Mouse (Mus musculus): ENCODE measurements around the gene Lsr. TPM values are rescaled to one million over a fixed set of nuclear protein-coding genes. Genes with fewer than 3 reads are reported as not detected.
"Not testable (repeated sequence)": the region's sequence is repeated elsewhere in the genome, so short reads cannot be mapped to it uniquely, and the experiment has no call there.

Gene Lsr
- polyA plus RNA-seq, 1 experiment from 2014 or later: 31.3 TPM

GRCm38 (mm10) chr7:30958109-30958865 lies 15.0 kb downstream of the Lsr start:
- H3K4me1 ChIP-seq: peaks cover 19% of the 10 kb centered on the region
- WGBS: 74% methylated on average over 28 of the region's 28 CpGs
- DNase-seq (ENCODE audit: low spot score): no peak
- no peaks in the 10 kb centered on the region for H3K9me3 ChIP-seq (replicated peaks)
- peaks cover 51% of the 10 kb centered on the region for H3K36me3 ChIP-seq
- H3K27me3 ChIP-seq (ENCODE audit: low read depth, poor library complexity, severe bottlenecking): no peaks in the 10 kb centered on the region
- H3K27ac ChIP-seq: peak overlapping the region; percentile 100
- peak overlapping the region; percentile 94 for H3K4me3 ChIP-seq

GRCm38 (mm10) chr7:30957367-30957783 lies 15.9 kb downstream of the Lsr start:
- WGBS: under 1% methylated on average over 43 of the region's 43 CpGs
- Histone ChIP-seq H3K4me1 (peaks cover 19% of the 10 kb centered on the region), H3K36me3 (peaks cover 60% of the 10 kb centered on the region), H3K27me3 (ENCODE audit: low read depth, poor library complexity, severe bottlenecking) (no peaks in the 10 kb centered on the region), H3K4me3 (peak overlapping the region; percentile 94), H3K27ac (peak overlapping the region; percentile 100), H3K9me3 (replicated peaks) (no peaks in the 10 kb centered on the region)
- DNase-seq (ENCODE audit: low spot score): peak; percentile 93

- H3K9me3 ChIP-seq (replicated peaks): no peaks in the 10 kb centered on the region
- peak within 1 kb of the TSS; percentile 94 for H3K4me3 ChIP-seq
- H3K27ac ChIP-seq: peak within 1 kb of the TSS; percentile 100
- peak; percentile 87 for DNase-seq (ENCODE audit: low spot score)
- peaks cover 61% of the 10 kb centered on the region for H3K36me3 ChIP-seq
- H3K4me1 ChIP-seq: peaks cover 19% of the 10 kb centered on the region
- WGBS: 6% methylated on average over 62 of the region's 82 CpGs
- no peaks in the 10 kb centered on the region for H3K27me3 ChIP-seq (ENCODE audit: low read depth, poor library complexity, severe bottlenecking)
These were observed 16.4 kb downstream of the Lsr start, which contains the start of gene Usf2 for GRCm38 (mm10) chr7:30956756-30957366. Usf2 (minus strand) TSS chr7:30956803.

- no peak for DNase-seq (ENCODE audit: low spot score)
- Histone ChIP-seq H3K9me3 (replicated peaks) (no peaks in the 10 kb centered on the region), H3K4me1 (peaks cover 19% of the 10 kb centered on the region), H3K4me3 (peak overlapping the region; percentile 94), H3K27ac (peak overlapping the region; percentile 100), H3K27me3 (ENCODE audit: low read depth, poor library complexity, severe bottlenecking) (no peaks in the 10 kb centered on the region), H3K36me3 (peaks cover 63% of the 10 kb centered on the region)
- WGBS: 1% methylated on average over 34 of the region's 49 CpGs
These were observed 16.9 kb downstream of the Lsr start for GRCm38 (mm10) chr7:30956357-30956751.

GRCm38 (mm10) chr7:30955584-30956356 lies 17.5 kb downstream of the Lsr start:
- H3K27me3 ChIP-seq (ENCODE audit: low read depth, poor library complexity, severe bottlenecking): no peaks in the 10 kb centered on the region
- peak; percentile 94 for DNase-seq (ENCODE audit: low spot score)
- no peaks in the 10 kb centered on the region for H3K9me3 ChIP-seq (replicated peaks)
- H3K4me1 ChIP-seq: peaks cover 19% of the 10 kb centered on the region
- peak overlapping the region; percentile 94 for H3K4me3 ChIP-seq
- under 1% methylated on average over 64 of the region's 64 CpGs for WGBS
- peak overlapping the region; percentile 100 for H3K27ac ChIP-seq
- H3K36me3 ChIP-seq: peaks cover 67% of the 10 kb centered on the region

- H3K4me1 ChIP-seq: peaks cover 19% of the 10 kb centered on the region
- H3K9me3 ChIP-seq (replicated peaks): no peaks in the 10 kb centered on the region
- 91% methylated on average over 12 of the region's 12 CpGs for WGBS
- DNase-seq (ENCODE audit: low spot score): peak; percentile 27
- H3K4me3 ChIP-seq: peak overlapping the region; percentile 94
- peaks cover 74% of the 10 kb centered on the region for H3K36me3 ChIP-seq
- no peaks in the 10 kb centered on the region for H3K27me3 ChIP-seq (ENCODE audit: low read depth, poor library complexity, severe bottlenecking)
- H3K27ac ChIP-seq: no peak overlapping the region
These were observed 18.2 kb downstream of the Lsr start for GRCm38 (mm10) chr7:30954971-30955520.

- Histone ChIP-seq H3K9me3 (replicated peaks) (no peaks in the 10 kb centered on the region), H3K27me3 (ENCODE audit: low read depth, poor library complexity, severe bottlenecking) (no peaks in the 10 kb centered on the region), H3K27ac (no peak overlapping the region), H3K4me1 (peaks cover 19% of the 10 kb centered on the region), H3K4me3 (no peak overlapping the region), H3K36me3 (peaks cover 74% of the 10 kb centered on the region)
- WGBS: 94% methylated on average over 3 of the region's 3 CpGs
- DNase-seq (ENCODE audit: low spot score): peak; percentile 26
These were observed 19.2 kb downstream of the Lsr start for GRCm38 (mm10) chr7:30954036-30954435.

- no peaks in the 10 kb centered on the region for H3K27me3 ChIP-seq (ENCODE audit: low read depth, poor library complexity, severe bottlenecking)
- no peak overlapping the region for H3K4me3 ChIP-seq
- DNase-seq (ENCODE audit: low spot score): no peak
- H3K4me1 ChIP-seq: peaks cover 17% of the 10 kb centered on the region
- 90% methylated on average over 6 of the region's 6 CpGs for WGBS
- no peaks in the 10 kb centered on the region for H3K9me3 ChIP-seq (replicated peaks)
- H3K27ac ChIP-seq: no peak overlapping the region
- peaks cover 72% of the 10 kb centered on the region for H3K36me3 ChIP-seq
These were observed 19.8 kb downstream of the Lsr start for GRCm38 (mm10) chr7:30953459-30953858.

- DNase-seq (ENCODE audit: low spot score): no peak
- Histone ChIP-seq H3K4me1 (peaks cover 9% of the 10 kb centered on the region), H3K27ac (no peak overlapping the region), H3K9me3 (replicated peaks) (no peaks in the 10 kb centered on the region), H3K4me3 (no peak overlapping the region), H3K27me3 (ENCODE audit: low read depth, poor library complexity, severe bottlenecking) (no peaks in the 10 kb centered on the region), H3K36me3 (peaks cover 71% of the 10 kb centered on the region)
- 95% methylated on average over 16 of the region's 16 CpGs for WGBS
These were observed 20.6 kb downstream of the Lsr start for GRCm38 (mm10) chr7:30952441-30953265.

- not testable (repeated sequence) for H3K27me3 ChIP-seq (ENCODE audit: low read depth, poor library complexity, severe bottlenecking); H3K27ac ChIP-seq; H3K4me3 ChIP-seq; DNase-seq (ENCODE audit: low spot score); H3K9me3 ChIP-seq (replicated peaks); H3K4me1 ChIP-seq
- H3K36me3 ChIP-seq: peaks cover 85% of the 10 kb centered on the region
- 91% methylated on average over 3 of the region's 3 CpGs for WGBS
These were observed 23.4 kb downstream of the Lsr start for GRCm38 (mm10) chr7:30949902-30950301.

- no peak overlapping the region for H3K4me3 ChIP-seq
These were observed 27.4 kb downstream of the Lsr start for GRCm38 (mm10) chr7:30945876-30946275.

GRCm38 (mm10) chr7:30945466-30945865 lies 27.8 kb downstream of the Lsr start:
- H3K9me3 ChIP-seq (replicated peaks); H3K4me3 ChIP-seq; H3K27me3 ChIP-seq (ENCODE audit: low read depth, poor library complexity, severe bottlenecking); H3K27ac ChIP-seq; H3K4me1 ChIP-seq; DNase-seq (ENCODE audit: low spot score): not testable (repeated sequence)
- 94% methylated on average over 7 of the region's 7 CpGs for WGBS
- H3K36me3 ChIP-seq: peaks cover 41% of the 10 kb centered on the region

More at GRCm38 (mm10) chr7:30945876-30946275, 27.4 kb downstream of the Lsr start:
- H3K9me3 ChIP-seq (replicated peaks): no peaks in the 10 kb centered on the region
- H3K4me1 ChIP-seq: no peaks in the 10 kb centered on the region
- no peaks in the 10 kb centered on the region for H3K27me3 ChIP-seq (ENCODE audit: low read depth, poor library complexity, severe bottlenecking)
- H3K36me3 ChIP-seq: peaks cover 45% of the 10 kb centered on the region
- H3K27ac ChIP-seq: no peak overlapping the region
- no peak for DNase-seq (ENCODE audit: low spot score)
- whole genome bisulfite sequencing: 94% methylated on average over 7 of the region's 7 CpGs
